Mouse (Mus musculus) cortical plate, adult 2 months (tissue): ENCODE measurements around the gene Cacna1d. TPM values are rescaled to one million over a fixed set of nuclear protein-coding genes. Genes with fewer than 3 reads are reported as not detected.

Experiments
- H3K27ac ChIP-seq: fragments of 200-500 bp; 2 replicates; pipeline ENCODE4 v1.5.1; 2012; ENCODE audit warnings: low read length, control low read depth, inconsistent platforms; ENCODE audit not compliant: insufficient read depth
- H3K4me1 ChIP-seq: fragments of 200-500 bp; 2 replicates; pipeline ENCODE4 v1.6.1; 2011; ENCODE audit warnings: low read length; ENCODE audit not compliant: control insufficient read depth, insufficient read depth
- H3K4me3 ChIP-seq: fragments of 200-500 bp; 2 replicates; pipeline ENCODE4 v1.5.1; 2011; ENCODE audit warnings: mild to moderate bottlenecking, low read length, control low read depth; ENCODE audit not compliant: insufficient read depth
- CTCF ChIP-seq: fragments of 200-500 bp; IDR thresholded peaks from 2 replicates; pipeline ENCODE4 v1.5.1; 2011; ENCODE audit warnings: mild to moderate bottlenecking, control low read depth, low read length; ENCODE audit not compliant: insufficient read depth; ENCODE audit errors: extremely low read depth
- POLR2A ChIP-seq: fragments of 200-500 bp; IDR thresholded peaks from 2 replicates; pipeline ENCODE4 v1.6.1; 2011; ENCODE audit warnings: mild to moderate bottlenecking, low read length, control low read depth; ENCODE audit not compliant: insufficient read depth; ENCODE audit errors: extremely low read depth
- polyA plus RNA-seq: library from polyadenylated mRNA; depleted of rRNA; stranded (reverse); fragments of >200 nt; gene quantifications from 2 replicates; pipeline ENCODE4 v1.2.3, GENCODE M21; 2012

The Cacna1d gene
- polyA plus RNA-seq, 1 experiment = 53.4 TPM

DNA sequence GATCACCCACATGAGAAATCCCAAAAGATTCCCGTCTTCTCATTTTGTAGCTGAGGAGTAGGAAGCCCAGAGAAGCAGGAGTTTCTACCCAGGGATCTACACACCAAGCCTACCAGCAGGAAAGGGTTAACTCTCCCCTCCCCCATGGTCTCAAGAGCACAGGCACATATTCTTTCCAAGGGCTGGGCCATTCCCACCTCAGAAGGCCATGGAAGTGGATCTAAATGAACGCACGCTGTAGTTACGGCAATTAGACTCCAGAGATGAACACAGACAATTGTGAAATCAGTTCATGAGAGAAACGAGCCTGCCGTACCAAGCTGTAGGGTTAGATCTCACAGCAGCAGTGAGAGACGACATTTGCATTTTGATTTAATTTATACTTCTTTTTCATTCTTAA lies 191.3 kb downstream of the Cacna1d start:
- H3K4me3 ChIP-seq = no peak overlapping the region
- H3K27ac ChIP-seq = no peak overlapping the region
- peaks cover 5% of the 10 kb centered on the region for H3K4me1 ChIP-seq
- TF ChIP-seq POLR2A = no peak
- no peak for TF ChIP-seq CTCF

DNA sequence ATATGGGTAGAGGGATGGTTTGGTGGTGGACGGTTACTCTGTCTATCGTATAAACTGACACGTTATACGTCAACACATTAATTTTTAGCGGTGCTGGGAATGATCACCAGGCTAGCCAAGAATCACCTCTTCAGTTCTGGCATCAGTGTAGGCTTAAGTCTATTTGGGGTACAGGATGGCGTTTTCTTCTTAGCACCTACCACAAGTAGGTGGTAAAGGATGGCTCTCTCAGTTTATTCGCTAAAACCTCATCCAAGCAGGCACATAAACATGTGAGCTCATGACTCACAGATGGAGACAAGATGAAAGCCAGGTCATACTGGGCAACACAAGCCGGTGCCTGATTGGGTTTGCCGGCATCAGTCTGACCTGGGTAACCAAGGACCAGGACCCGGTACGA lies 193.8 kb downstream of the Cacna1d start:
- H3K4me1 ChIP-seq = peaks cover 5% of the 10 kb centered on the region
- no peak overlapping the region for H3K4me3 ChIP-seq
- no peak overlapping the region for H3K27ac ChIP-seq
- TF ChIP-seq POLR2A = no peak
- no peak for TF ChIP-seq CTCF

DNA sequence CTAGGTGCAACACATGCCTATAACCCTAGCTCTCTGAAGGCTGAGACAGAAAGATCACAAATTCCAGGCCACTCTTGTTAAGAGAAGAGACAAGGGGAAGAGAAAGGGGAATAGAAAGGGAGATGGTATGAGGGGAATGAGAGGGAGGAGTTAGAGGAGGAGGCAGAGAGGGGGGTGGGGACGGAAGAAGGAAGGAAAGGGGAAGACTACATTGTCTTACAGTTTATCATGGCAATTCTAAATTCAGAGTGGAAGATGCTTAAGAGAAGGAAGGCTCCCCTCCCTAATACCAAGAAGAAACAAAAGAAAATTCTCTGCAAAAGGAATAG lies 199.2 kb downstream of the Cacna1d start:
- no peak for TF ChIP-seq POLR2A
- no peak for TF ChIP-seq CTCF
- Histone ChIP-seq H3K4me3 (no peak overlapping the region), H3K4me1 (peaks cover 2% of the 10 kb centered on the region), H3K27ac (no peak overlapping the region)

DNA sequence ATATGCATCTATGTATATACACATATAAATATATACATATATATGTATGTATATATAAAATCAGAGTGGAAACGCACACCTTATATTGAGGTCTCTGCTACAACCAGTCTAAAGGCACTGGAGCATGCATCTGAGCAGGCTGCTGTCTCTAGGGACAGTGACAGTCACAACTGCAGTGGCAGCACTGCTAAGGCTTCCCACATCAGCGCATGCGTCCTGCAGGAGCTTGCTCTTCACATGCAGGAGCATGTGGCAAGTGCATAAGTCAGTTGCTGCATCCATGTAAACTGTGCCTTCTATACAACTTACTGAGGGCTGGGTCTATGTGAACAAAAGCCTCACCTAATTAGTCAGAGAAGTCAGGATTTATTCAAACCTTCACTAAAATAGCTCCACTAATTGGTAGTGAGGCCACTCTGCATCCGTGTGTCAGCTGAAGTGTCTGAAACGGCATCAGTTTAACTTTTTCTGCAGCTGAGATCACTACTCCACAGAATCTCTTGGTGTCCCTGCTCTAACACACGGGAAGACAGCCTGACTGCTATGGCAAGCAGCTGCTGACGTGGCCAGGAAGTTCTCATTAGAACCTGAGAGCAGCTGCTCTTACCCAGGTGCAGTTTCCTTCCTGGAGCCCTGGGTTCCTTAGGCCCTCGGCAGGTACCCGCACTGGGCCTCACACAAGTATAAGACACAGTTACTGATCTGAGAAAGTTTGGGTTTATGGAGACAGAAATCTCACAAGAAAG lies 199.7 kb downstream of the Cacna1d start:
- Histone ChIP-seq H3K4me1 (peaks cover 2% of the 10 kb centered on the region), H3K27ac (no peak overlapping the region), H3K4me3 (no peak overlapping the region)
- no peak for TF ChIP-seq POLR2A
- TF ChIP-seq CTCF = no peak

DNA sequence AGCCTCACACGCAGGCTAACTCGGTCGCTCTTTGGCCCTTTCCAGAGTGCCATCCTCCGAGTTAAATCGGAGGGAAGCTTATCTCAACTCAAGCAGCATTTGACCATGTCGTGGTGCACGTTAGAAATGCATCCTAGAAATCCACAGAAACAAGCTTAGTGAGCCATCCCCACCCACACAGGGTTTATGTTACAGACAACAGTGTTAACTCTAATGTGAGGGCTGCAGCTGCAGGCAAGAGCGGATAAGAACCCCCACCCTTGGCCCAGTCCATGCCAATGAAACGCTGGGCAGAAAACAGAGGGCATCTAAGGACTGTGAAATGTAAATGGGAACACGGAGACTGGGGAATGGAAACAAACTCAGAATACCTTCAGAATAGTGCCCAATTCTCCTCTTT lies 206.8 kb downstream of the Cacna1d start:
- Histone ChIP-seq H3K4me3 (no peak overlapping the region), H3K27ac (0 out of 2 replicates have a peak overlapping the region, but pooled peaks have one; percentile 11)

DNA sequence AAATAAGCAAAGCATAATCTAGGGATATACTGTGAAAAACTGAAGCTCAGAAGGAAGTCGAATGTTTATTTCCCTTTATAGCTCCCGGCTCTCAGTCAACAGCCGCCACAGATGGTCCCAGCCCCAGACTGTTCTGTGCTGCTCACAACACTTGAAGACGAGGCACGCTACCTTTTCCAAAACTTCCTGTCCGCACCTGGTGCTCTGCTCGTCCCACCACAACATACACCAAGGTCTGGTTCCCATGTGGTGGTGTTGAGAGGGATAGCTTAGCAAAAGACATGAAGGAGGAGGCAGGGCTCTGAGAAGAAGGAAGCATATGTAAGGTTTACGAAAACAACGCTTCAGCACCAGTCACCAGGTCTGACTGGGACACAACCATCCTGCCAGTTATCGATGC lies 207.2 kb downstream of the Cacna1d start:
- Histone ChIP-seq H3K27ac (peak overlapping the region; percentile 11; the same call in 1 of the 2 replicates), H3K4me1 (peaks cover 7% of the 10 kb centered on the region)

More for the DNA sequence above, 206.8 kb downstream of the Cacna1d start:
- H3K4me1 ChIP-seq = peaks cover 7% of the 10 kb centered on the region
- TF ChIP-seq POLR2A = no peak
- no peak for TF ChIP-seq CTCF

DNA sequence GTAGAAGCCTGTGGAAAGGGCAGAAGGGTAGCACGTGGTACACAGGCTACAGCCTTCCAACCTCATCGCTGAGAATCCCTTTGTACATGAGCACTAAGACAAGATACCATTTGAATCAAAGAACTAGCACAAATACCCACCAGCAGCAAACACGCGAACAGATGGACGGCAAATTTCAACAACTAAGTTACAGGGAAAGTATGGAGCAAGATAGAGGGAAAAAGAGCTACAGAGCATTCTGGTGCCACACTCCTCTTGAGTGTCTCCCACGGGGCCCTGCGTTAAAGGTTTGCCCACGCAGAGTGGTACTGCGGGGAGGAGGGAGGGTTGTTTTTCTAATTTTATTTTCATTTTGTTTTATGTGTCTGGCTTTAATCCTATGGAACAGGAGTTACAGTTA lies 215.7 kb downstream of the Cacna1d start:
- Histone ChIP-seq H3K27ac (no peak overlapping the region), H3K4me1 (peaks cover 15% of the 10 kb centered on the region), H3K4me3 (no peak overlapping the region)
- no peak for TF ChIP-seq CTCF

More for the DNA sequence above, 207.2 kb downstream of the Cacna1d start:
- no peak for TF ChIP-seq CTCF
- no peak for TF ChIP-seq POLR2A
- H3K4me3 ChIP-seq = no peak overlapping the region

DNA sequence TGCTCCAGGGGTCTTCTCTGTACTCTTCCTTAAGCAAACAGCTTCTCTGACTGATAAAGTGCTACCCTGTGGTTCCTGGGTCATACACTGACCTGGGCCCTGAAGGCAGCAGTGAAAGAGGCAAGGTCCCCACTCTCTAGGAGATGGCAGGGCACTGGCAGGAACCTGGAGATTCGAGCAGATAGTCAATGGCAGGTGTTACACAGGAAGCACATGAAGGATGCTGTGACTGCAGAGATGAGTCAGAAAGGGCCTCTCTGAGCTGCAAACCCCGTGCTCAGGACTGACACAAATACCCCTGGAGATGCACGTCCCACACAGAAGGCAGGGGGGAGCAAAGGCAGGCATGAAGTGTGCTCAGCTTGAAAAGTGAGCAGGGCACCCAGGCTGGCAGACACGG lies 218.3 kb downstream of the Cacna1d start:
- no peak overlapping the region for H3K27ac ChIP-seq
- TF ChIP-seq CTCF = no peak
- no peak for TF ChIP-seq POLR2A
- H3K4me1 ChIP-seq = peaks cover 15% of the 10 kb centered on the region
- no peak overlapping the region for H3K4me3 ChIP-seq

DNA sequence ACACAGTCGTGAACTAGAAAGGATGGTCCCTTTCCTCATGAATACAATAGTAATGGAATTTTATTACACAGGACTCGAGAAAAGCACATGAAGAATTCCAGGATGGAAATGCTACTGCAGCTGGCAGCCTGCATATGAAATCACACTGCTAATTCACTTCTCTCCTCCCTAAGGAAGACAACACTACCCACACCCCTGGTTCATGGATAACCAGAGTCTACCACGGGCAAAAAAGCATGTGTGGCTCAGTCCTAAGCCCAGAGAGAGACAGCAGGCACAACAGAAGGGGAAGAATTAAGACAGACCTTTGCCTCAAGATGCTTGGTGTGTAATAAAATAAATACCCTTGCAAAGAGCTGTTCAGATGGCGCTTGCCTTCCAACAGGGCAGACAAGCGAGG lies 218.7 kb downstream of the Cacna1d start:
- peaks cover 15% of the 10 kb centered on the region for H3K4me1 ChIP-seq
- H3K4me3 ChIP-seq = no peak overlapping the region
- TF ChIP-seq POLR2A (no peak), CTCF (no peak)
- H3K27ac ChIP-seq = no peak overlapping the region

DNA sequence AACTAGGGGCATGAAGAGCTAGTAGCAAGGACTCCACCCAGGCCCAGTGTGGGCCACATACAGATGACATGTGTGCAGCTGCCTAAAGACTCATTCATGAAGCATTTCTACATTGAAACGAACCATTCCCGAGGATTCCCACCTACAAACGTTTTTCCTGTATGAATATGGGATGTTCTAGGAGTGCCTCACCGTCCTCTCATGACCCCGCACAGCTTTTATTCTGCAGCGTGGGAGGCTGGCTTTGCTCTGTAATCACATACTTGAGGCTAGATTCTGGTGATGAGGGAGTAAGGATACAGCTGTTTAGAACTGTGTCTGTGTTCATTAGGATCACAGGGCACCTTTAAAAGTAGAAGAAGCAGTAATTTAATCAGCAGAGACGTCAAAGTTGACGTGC lies 219.4 kb downstream of the Cacna1d start:
- no peak for TF ChIP-seq CTCF
- no peak for TF ChIP-seq POLR2A
- peaks cover 15% of the 10 kb centered on the region for H3K4me1 ChIP-seq

More for the DNA sequence above, 219.4 kb downstream of the Cacna1d start:
- Histone ChIP-seq H3K4me3 (no peak overlapping the region), H3K27ac (no peak overlapping the region)
